Mouse (Mus musculus) megakaryocyte, embryonic 14.5 days (primary cell): ENCODE measurements around the gene Nup153. TPM values are rescaled to one million over a fixed set of nuclear protein-coding genes. Genes with fewer than 3 reads are reported as not detected.

ENCODE experiments used
- H3K27me3 ChIP-seq: replicated peaks from 2 replicates; pipeline ENCODE3; 2012; ENCODE audit warnings: inconsistent platforms
- H3K36me3 ChIP-seq: replicated peaks from 2 replicates; pipeline ENCODE3; 2012; ENCODE audit warnings: low read length, inconsistent platforms, mixed read lengths
- H3K4me1 ChIP-seq: 2 replicates; pipeline ENCODE4 v1.6.1; 2012; ENCODE audit warnings: inconsistent platforms
- H3K4me3 ChIP-seq: replicated peaks from 2 replicates; pipeline ENCODE3; 2012; ENCODE audit warnings: moderate library complexity, mild to moderate bottlenecking, inconsistent platforms
- H3K9me3 ChIP-seq: 2 replicates; pipeline ENCODE4 v1.6.1; 2012; ENCODE audit warnings: inconsistent platforms
- FLI1 ChIP-seq: IDR thresholded peaks from 2 replicates; pipeline ENCODE4 v1.6.1; 2012; ENCODE audit warnings: low read length, inconsistent platforms, mixed read lengths
- GATA1 ChIP-seq: IDR thresholded peaks from 3 replicates; pipeline ENCODE4 v1.6.1; 2012; ENCODE audit warnings: mixed read lengths, low read length, inconsistent platforms, borderline replicate concordance
- polyA plus RNA-seq: library from polyadenylated mRNA; stranded (reverse); fragments of >175 nt; gene quantifications from 2 replicates; pipeline ENCODE4 v1.2.3, GENCODE M21; 2012; ENCODE audit warnings: low replicate concordance; ENCODE audit not compliant: insufficient read depth

Nup153 gene
- polyA plus RNA-seq, 1 experiment = 2.4 TPM

DNA sequence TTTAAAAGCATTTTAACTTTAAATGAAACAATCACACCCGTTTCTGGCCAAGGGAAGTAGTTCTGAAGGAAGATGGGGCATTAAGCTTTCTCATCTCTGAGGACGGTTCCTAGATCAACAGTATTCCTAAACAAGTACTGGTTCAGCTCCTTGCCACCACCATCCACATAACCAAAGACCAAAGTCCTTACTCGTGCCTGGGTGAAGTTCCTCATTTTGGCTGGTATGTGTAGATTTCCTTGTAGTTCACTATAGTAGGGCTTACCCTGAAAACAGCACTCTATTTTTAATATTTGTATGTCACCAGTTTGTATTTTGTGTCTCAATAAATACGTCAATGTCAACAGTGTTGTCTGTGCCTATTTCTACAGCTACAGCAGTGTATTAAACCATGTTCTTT, 50.0 kb downstream of the Nup153 start:
- no peaks in the 10 kb centered on the region for H3K9me3 ChIP-seq
- TF ChIP-seq GATA1 = no peak
- no peak for TF ChIP-seq FLI1
- peaks cover 21% of the 10 kb centered on the region for H3K4me1 ChIP-seq
- H3K36me3 ChIP-seq = peaks cover 86% of the 10 kb centered on the region
- H3K27me3 ChIP-seq = no peaks in the 10 kb centered on the region
- no peak overlapping the region for H3K4me3 ChIP-seq

DNA sequence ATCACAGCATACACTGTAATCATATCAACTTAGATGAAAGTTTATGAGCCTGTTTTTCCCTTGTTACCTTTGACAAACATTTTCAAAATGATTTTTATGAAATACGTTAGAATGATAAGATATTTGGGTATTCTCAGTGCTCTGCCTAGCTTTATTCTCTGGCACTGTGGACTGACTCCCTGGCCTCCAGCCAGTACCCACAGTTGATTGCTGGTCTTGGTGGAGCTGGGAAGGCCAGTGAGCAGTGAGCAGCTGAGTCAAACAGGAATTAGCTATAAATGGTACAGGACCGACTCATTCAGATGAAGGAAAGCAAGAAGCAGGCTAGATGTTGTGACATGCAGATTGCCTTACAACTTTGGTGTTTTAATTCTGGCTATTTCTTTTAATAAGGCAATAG, 53.1 kb downstream of the Nup153 start:
- H3K9me3 ChIP-seq = no peaks in the 10 kb centered on the region
- H3K4me3 ChIP-seq = peak overlapping the region; percentile 26
- H3K36me3 ChIP-seq = peaks cover 82% of the 10 kb centered on the region
- H3K4me1 ChIP-seq = peaks cover 34% of the 10 kb centered on the region
- no peaks in the 10 kb centered on the region for H3K27me3 ChIP-seq
- no peak for TF ChIP-seq GATA1
- no peak for TF ChIP-seq FLI1

DNA sequence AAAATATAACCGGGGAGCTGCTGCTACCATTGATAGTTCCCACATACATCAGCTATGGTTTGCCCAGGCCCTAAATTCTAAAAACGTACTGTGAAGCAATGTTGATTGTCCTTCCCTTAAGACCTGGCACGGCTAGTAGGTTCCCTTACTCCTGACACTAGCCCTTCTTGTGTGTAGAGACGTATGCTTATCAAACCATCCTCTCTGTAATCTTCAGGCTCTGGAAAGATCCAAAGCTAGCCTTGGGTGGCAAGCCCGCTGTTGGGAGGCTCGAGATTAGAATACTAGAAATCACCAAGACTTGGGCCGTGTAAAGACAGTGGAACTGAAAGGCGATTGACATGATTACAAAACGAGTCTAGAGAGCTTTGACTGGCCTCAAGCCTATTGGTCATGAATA, 57.2 kb downstream of the Nup153 start:
- H3K4me3 ChIP-seq = peak overlapping the region; percentile 97
- TF ChIP-seq FLI1 = no peak
- TF ChIP-seq GATA1 = no peak

DNA sequence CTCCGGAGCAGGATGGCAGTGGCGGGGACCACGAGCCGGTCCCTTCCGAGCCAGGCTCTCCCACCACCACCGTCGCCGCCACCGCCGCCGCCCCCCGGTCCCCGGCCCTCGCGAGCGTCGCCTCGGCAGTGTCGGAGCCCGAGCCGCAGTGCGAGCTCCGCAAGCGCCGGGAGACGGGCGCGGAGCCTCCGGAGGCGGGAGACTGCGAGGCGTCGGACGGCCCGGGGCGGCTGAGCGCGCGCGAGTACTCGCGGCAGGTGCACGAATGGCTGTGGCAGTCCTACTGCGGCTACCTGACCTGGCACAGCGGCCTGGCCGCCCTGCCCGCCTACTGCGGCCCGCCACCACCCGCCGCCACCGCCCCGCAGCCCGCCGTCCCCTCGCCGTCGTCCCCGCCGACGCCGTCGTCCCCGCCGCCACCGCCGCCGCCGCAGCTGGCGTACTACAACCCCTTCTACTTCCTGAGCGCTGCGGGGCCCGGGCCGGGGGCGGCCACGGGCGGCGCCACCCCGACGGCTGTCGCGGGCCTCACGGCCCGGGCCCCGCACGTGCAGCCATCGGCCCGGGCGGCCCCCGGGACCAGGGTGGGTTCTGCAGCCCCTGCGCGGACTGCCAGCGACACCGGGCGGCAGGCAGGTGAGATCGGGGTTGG, 58.0 kb downstream of the Nup153 start:
- Histone ChIP-seq H3K27me3 (peaks cover 4% of the 10 kb centered on the region), H3K9me3 (no peaks in the 10 kb centered on the region), H3K4me3 (peak overlapping the region; percentile 97), H3K4me1 (peaks cover 34% of the 10 kb centered on the region), H3K36me3 (peaks cover 42% of the 10 kb centered on the region)
- no peak for TF ChIP-seq FLI1
- TF ChIP-seq GATA1 = no peak

More for the DNA sequence above, 57.2 kb downstream of the Nup153 start:
- Histone ChIP-seq H3K9me3 (no peaks in the 10 kb centered on the region), H3K27me3 (peaks cover 2% of the 10 kb centered on the region), H3K36me3 (peaks cover 50% of the 10 kb centered on the region), H3K4me1 (peaks cover 42% of the 10 kb centered on the region)

DNA sequence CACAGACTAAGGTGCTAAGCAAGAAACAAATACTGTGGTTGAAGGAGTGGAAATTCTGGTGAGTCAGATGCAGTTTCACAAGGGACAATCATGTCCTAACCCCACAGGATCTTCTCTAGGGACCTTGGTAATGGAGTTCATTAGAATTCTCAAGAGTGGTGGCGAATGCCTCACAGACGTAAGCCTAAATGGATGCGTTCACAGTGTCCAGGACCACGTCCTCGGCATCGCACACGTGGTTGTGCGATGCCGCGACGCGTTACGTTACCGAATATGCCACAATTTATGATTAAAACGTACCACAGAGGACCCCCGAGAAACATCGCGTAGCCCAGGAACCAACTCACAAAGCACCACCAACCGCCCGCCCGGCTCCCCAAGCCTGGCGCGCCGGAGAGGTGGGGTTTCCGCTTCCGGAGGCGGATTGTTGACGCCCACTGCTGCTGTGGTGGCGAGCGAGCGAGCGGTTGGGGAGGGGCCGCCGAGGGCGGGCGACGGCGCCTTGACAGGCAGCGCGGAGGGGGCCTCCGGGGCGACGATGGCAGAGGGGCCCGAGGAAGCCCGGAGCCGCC, 58.6 kb downstream of the Nup153 start, which contains the start of gene Fam8a1:
TSS of gene Fam8a1 (plus strand) at position 475 of the 572 bp plus-strand sequence.
- H3K27me3 ChIP-seq = peaks cover 4% of the 10 kb centered on the region
- no peaks in the 10 kb centered on the region for H3K9me3 ChIP-seq
- H3K4me3 ChIP-seq = peak within 1 kb of the TSS; percentile 97
- H3K4me1 ChIP-seq = peaks cover 28% of the 10 kb centered on the region
- H3K36me3 ChIP-seq = peaks cover 36% of the 10 kb centered on the region
- TF ChIP-seq GATA1 = no peak
- TF ChIP-seq FLI1 = no peak

DNA sequence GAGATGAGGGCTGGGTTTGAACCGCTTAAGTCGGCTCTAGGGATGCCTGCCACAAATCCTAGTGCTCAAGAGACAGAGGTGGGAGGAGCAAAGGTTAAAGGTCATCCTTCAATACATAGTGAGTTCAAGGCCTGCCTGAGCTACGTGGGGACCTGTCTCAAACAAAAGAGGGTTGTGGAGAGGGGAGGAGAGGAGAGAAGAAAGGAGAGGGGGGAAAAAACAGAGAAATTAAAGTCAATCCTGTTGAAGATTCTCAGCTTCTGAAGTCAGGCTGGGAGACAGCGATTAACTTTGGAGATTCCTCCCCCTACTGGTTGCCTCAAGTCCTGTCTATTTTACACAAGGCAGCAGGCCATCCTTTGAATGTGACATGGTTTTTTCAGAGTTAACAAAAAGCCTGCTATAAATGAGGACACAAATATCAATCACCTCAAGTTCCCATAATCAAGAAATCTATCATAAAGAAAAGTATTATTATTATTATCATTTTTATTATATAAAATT, 64.2 kb downstream of the Nup153 start:
- no peak overlapping the region for H3K4me3 ChIP-seq
- H3K4me1 ChIP-seq = peaks cover 3% of the 10 kb centered on the region; the same call in 1 of the 2 replicates
- TF ChIP-seq GATA1 = no peak
- H3K9me3 ChIP-seq = no peaks in the 10 kb centered on the region
- no peaks in the 10 kb centered on the region for H3K36me3 ChIP-seq
- peaks cover 7% of the 10 kb centered on the region for H3K27me3 ChIP-seq

DNA sequence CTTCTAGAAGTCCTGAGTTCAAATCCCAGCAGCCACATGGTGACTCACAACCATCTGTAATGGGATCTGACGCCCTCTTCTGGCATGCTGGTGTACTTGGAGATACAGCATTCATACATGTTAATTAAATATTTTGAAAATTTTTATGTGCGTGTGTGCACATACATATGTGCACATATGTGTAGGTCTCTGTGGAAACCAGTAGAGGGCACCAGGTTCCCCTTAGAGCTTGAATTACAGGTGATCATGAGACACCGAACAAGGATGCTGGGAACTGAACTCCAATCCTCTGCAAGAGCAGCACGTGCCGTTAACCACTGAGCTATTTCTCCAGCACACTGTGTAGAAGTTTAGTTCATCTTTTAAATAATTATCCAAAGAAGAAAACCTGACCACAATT, 68.5 kb downstream of the Nup153 start:
- Histone ChIP-seq H3K9me3 (no peaks in the 10 kb centered on the region), H3K36me3 (no peaks in the 10 kb centered on the region), H3K27me3 (peaks cover 2% of the 10 kb centered on the region), H3K4me3 (no peak overlapping the region), H3K4me1 (no peaks in the 10 kb centered on the region)
- TF ChIP-seq FLI1 = no peak
- no peak for TF ChIP-seq GATA1

DNA sequence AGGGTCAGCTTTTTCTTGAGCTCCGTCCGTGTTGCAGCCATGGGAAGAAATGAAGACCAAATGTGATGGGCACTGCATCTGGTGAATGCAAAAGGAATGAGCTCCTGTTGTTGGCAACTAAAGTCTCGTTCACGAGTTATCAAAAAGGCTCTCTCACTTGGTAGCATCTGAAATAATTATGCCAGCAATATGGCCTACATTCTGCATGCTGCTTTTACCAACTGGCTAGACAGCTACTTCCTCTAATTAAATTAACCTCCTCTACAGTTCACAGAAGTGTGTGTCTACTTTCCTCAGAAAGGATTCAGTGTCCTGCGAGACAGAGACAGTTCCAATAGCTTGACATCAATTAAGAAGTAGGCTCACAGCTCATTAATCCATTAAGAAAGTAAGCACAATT, 73.2 kb downstream of the Nup153 start:
- Histone ChIP-seq H3K4me3 (no peak overlapping the region), H3K36me3 (no peaks in the 10 kb centered on the region), H3K9me3 (peaks cover 15% of the 10 kb centered on the region), H3K27me3 (peaks cover 2% of the 10 kb centered on the region), H3K4me1 (no peaks in the 10 kb centered on the region)
- TF ChIP-seq FLI1 (no peak), GATA1 (no peak)

DNA sequence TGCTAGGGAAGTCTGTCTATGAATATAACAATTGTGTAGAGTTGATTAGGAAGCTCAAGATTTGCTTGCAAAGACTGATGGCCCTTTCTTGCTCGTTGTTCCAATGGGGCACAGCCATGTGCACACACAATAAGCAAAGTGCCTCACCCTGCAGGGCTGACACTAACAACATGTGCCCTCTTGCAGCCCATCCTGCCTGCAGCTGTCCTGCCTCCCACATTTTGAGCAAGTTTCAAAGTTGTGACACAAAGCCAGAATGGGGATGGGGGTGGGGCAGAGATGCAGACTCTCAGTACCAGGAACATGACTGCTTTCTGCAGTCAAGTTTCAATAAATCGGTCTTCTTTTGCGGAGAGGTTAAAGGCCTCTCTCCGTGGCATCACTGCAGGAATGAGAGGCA, 74.1 kb downstream of the Nup153 start:
- Histone ChIP-seq H3K36me3 (no peaks in the 10 kb centered on the region), H3K4me3 (peak overlapping the region; percentile 38), H3K4me1 (no peaks in the 10 kb centered on the region), H3K27me3 (peaks cover 2% of the 10 kb centered on the region), H3K9me3 (peaks cover 15% of the 10 kb centered on the region)
- TF ChIP-seq FLI1 (no peak), GATA1 (no peak)

DNA sequence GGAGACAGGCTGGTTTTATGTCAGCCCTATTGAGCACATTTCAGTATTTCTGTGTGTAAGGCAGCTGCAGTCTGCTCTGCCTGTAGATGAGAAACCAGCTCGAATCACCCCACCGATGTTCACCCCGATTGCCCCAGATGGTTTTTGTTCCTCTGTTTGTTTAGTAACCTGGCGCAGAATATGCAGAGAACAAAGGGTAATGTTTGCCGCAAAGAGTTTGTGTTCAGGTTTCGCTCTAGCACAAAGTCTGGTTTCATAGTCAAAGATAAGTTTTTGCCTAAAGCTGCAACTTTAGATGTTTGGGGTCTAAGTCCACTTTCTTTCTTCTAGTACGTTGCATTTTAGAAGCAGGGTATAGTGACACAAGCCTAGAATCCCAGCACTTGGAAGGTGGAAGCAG, 75.1 kb downstream of the Nup153 start:
- Histone ChIP-seq H3K36me3 (no peaks in the 10 kb centered on the region), H3K27me3 (peaks cover 2% of the 10 kb centered on the region), H3K4me3 (no peak overlapping the region), H3K4me1 (no peaks in the 10 kb centered on the region), H3K9me3 (peaks cover 15% of the 10 kb centered on the region)
- TF ChIP-seq GATA1 (no peak), FLI1 (no peak)
